Mouse (Mus musculus) liver, adult 2 months (tissue): ENCODE results near the gene Arhgef25.

ENCODE experiments used
- CTCF ChIP-seq: fragments of 200-500 bp; IDR thresholded peaks from 2 replicates; pipeline ENCODE4 v1.5.1; 2011; ENCODE audit warnings: low read depth, low read length, control low read depth
- POLR2A ChIP-seq: fragments of 200-500 bp; IDR thresholded peaks from 2 replicates; pipeline ENCODE4 v1.6.1; 2011; ENCODE audit warnings: low read length, control low read depth; ENCODE audit not compliant: insufficient read depth; ENCODE audit errors: extremely low read depth

- TF ChIP-seq POLR2A (no peak), CTCF (no peak)
Observed at GRCm38 (mm10) chr10:127178286-127179027, 11.4 kb downstream of the Arhgef25 start.
